Mouse (Mus musculus): ENCODE results near the gene Tns1. TPM values are rescaled to one million over a fixed set of nuclear protein-coding genes. Genes with fewer than 3 reads are reported as not detected.

Gene Tns1
- total and polyA plus RNA-seq, 3 experiments, result 0.11 TPM; not detected in 2

DNA sequence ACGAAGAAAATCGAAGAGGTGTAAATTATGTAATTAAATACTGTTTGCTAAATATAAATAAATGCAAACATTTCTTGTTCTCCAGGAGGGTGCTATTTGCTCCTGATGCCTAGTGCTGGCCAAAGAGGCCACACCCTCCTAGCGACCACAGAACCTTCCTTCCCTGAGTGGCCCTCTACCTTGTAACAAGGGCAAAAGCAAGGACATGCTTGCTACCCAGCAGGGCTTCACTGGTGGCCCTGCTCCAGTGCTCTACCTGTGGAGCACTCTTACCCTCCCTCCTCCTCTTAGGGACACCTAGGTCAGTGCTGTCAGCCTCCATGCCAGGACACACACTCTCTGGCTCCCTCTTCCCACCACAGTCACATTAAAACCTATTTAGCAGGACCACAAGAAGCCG lies 166.8 kb downstream of the Tns1 start:
- TF ChIP-seq KAT2A (conservative IDR thresholded peaks at IDR 0.05; ENCODE audit: low read depth, low read length), result no peak
- TF ChIP-seq SMC3 (IDR thresholded peaks at IDR 0.05; ENCODE audit: low read depth, low read length), result no peak
- TF ChIP-seq MYC (IDR thresholded peaks at IDR 0.05; ENCODE audit: low read depth, low read length), result no peak
- no peak for TF ChIP-seq TCF12 (IDR thresholded peaks at IDR 0.05; ENCODE audit: low read depth, low read length)
- H3K79me2 ChIP-seq (ENCODE audit: control insufficient read depth, insufficient read depth, low read length, poor library complexity), result no peaks in the 10 kb centered on the region
- no peak overlapping the region for H3K4me3 ChIP-seq (ENCODE audit: control insufficient read depth in 1 of 2, insufficient read depth in 1 of 2, low read depth in 2 of 2, low read length in 2 of 2)
- no peaks in the 10 kb centered on the region for H3K4me1 ChIP-seq (ENCODE audit: control insufficient read depth in 1 of 2, insufficient read depth in 2 of 2, low read length in 2 of 2)
- H3K27ac ChIP-seq (ENCODE audit: control insufficient read depth, low read depth, low read length), result no peak overlapping the region
- no peaks in the 10 kb centered on the region for H3K27me3 ChIP-seq (ENCODE audit: control insufficient read depth in 1 of 2, insufficient read depth in 2 of 2, low read length in 2 of 2)
- H3K9ac ChIP-seq (ENCODE audit: control insufficient read depth, low read depth, low read length, poor library complexity, severe bottlenecking), result no peak overlapping the region
- no peaks in the 10 kb centered on the region for H3K36me3 ChIP-seq (ENCODE audit: control insufficient read depth in 1 of 2, insufficient read depth in 2 of 2, low read length in 2 of 2)
- no peaks in the 10 kb centered on the region for H3K9me3 ChIP-seq (replicated peaks; ENCODE audit: insufficient read depth, low read length)
- no peak for DNase-seq (ENCODE audit: low read depth, low spot score)

DNA sequence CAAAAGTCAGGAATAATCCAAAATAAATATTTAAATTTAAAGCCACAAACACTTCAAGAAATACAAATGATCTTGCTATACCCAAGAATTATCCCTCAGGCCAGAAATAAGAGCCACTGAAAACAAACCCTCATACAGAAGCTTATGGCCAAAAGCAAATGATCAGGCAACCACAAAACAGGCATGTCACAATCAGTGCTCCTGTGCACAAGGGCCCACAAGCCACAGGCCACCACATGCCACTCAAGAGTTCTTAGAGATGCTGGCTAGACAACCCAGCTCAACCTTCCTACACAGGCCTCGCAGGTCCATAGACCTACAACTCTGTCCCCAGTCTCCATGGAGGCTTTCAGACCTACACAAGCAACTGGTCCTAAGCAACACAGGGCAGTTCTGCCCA lies 167.9 kb downstream of the Tns1 start:
- Histone ChIP-seq H3K27me3 (ENCODE audit: control insufficient read depth in 1 of 2, insufficient read depth in 2 of 2, low read length in 2 of 2) (no peaks in the 10 kb centered on the region), H3K36me3 (ENCODE audit: control insufficient read depth in 1 of 2, insufficient read depth in 2 of 2, low read length in 2 of 2) (no peaks in the 10 kb centered on the region), H3K9ac (ENCODE audit: control insufficient read depth, low read depth, low read length, poor library complexity, severe bottlenecking) (no peak overlapping the region), H3K4me3 (ENCODE audit: control insufficient read depth in 1 of 2, insufficient read depth in 1 of 2, low read depth in 2 of 2, low read length in 2 of 2) (no peak overlapping the region), H3K9me3 (replicated peaks; ENCODE audit: insufficient read depth, low read length) (no peaks in the 10 kb centered on the region), H3K79me2 (ENCODE audit: control insufficient read depth, insufficient read depth, low read length, poor library complexity) (no peaks in the 10 kb centered on the region), H3K27ac (ENCODE audit: control insufficient read depth, low read depth, low read length) (no peak overlapping the region), H3K4me1 (ENCODE audit: control insufficient read depth in 1 of 2, insufficient read depth in 2 of 2, low read length in 2 of 2) (no peaks in the 10 kb centered on the region)
- TF ChIP-seq RCOR1 (IDR thresholded peaks at IDR 0.05; ENCODE audit: low read depth, low read length) (no peak), MAZ (IDR thresholded peaks at IDR 0.05; ENCODE audit: low read depth, low read length) (no peak), NELFE (IDR thresholded peaks at IDR 0.05; ENCODE audit: low read depth, low read length) (no peak), RAD21 (IDR thresholded peaks at IDR 0.05; ENCODE audit: low read depth, low read length) (no peak), POLR2AphosphoS2 (IDR thresholded peaks at IDR 0.05; ENCODE audit: low read length) (no peak), POLR2AphosphoS5 (IDR thresholded peaks at IDR 0.05; ENCODE audit: borderline replicate concordance, low read depth, low read length) (no peak), TAL1 (IDR thresholded peaks at IDR 0.05; ENCODE audit: low read length) (no peak), ZKSCAN1 (IDR thresholded peaks at IDR 0.05; ENCODE audit: low read depth, low read length) (no peak), ZMIZ1 (IDR thresholded peaks at IDR 0.05; ENCODE audit: low read depth, low read length) (no peak), CHD1 (IDR thresholded peaks at IDR 0.05; ENCODE audit: low read depth, low read length) (no peak), MXI1 (IDR thresholded peaks at IDR 0.05; ENCODE audit: low read depth, low read length) (no peak), GABPA (IDR thresholded peaks at IDR 0.05; ENCODE audit: low read depth, low read length) (no peak), TBP (IDR thresholded peaks at IDR 0.05; ENCODE audit: low read depth, low read length) (no peak), ETS1 (IDR thresholded peaks at IDR 0.05; ENCODE audit: low read depth, low read length) (no peak), JUND (IDR thresholded peaks at IDR 0.05; ENCODE audit: low read depth, low read length) (no peak)
- no peak for DNase-seq (ENCODE audit: low read depth, low spot score)
